Mouse (Mus musculus) liver, embryonic 14 days (tissue): ENCODE data around the gene Timm10. TPM values are rescaled to one million over a fixed set of nuclear protein-coding genes. Genes with fewer than 3 reads are reported as not detected.

ENCODE experiments used
- polyA plus RNA-seq: library from polyadenylated mRNA; depleted of rRNA; stranded (reverse); fragments of >200 nt; gene quantifications from 2 replicates; pipeline ENCODE4 v1.2.3, GENCODE M21; 2012; rRNA removed

Gene Timm10
- 49.6 and 50.0 TPM in 2 replicates for polyA plus RNA-seq

DNA sequence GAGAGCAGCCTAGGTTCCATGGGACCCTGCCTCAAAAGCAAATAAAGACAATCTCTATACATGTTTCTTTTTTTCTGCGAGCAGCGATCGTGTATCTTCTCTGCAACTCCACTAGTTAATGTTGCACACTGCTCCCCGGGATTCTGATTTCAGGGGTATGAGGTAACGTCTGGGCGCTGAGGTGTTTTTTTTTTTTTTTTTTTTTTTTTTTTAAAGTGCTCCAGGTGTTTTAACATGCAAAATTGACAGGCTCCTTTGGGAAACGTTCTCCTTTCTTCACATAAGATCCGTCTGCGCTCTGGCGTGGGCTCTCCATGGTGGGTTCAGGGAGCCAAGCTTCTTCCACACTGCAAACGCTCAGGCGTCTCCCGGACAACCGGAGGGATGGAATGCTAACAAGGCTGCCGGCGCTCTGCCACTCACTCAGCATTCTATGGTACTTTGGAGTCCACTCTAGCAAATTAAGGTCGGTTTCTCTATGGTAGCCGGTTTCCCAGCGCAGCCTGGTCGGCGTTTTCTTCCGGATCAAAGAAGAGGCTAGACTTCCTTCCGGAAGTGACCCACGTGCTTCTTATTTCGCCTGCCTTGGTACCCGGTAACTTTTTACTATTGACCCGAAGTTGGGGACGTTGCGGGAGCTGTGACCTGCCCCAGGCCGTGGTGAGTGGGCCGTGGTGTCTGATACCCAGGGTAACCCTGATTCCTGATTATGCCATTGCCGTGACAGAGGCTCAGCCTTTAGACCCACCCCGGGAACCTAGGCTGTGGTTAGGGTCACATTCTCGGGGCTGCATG lies at the start of gene Timm10:
Timm10 (plus strand) TSS at position 510 of the 795 bp plus-strand sequence.

DNA sequence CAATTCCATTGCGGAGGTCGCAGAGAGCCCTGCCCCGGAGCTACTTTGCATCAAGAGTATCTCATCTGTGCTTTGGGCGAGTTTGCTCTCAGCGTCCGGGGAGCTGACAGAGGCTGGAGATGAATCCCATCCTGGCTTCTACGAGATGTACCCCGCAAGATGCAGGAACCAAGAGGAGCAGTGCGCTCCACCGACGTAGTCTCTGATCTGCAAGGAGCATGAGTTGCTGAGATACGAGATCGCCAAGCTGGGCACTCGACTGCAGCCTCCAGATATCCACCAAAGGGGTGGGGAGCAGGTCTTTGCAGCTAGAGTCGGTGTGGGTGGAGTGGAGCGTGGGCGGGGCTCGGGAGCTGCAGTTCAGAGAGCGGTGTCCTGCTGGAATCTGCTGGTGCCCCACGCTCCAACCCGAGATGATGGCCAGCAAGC lies 28.3 kb upstream of the Timm10 start, which contains the start of gene Ube2l6:
Ube2l6 (plus strand) TSS at position 336 of the 429 bp plus-strand sequence.

DNA sequence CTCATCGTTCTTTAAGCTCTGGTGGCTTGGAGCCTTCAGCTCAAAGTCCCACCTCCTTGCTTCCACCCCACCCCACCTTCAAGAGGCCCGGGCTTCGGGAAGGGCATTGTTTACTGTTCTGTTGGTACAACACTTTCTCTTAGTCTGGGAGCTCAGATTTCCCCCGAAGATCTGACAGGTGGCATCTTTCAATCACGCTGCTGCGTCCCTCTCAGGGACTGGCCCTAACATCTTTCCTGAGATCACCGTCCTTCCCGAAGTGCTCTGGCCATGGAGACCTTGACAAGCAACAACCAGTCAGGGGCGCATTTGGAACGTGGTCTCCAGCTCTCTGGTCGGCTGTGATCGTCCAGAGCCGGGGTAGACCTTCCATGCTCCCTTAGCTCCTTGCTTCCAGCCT lies 4.2 kb upstream of the Timm10 start, which contains the start of gene Smtnl1:
Smtnl1 (minus strand) TSS at position 101 of the 400 bp plus-strand sequence.

DNA sequence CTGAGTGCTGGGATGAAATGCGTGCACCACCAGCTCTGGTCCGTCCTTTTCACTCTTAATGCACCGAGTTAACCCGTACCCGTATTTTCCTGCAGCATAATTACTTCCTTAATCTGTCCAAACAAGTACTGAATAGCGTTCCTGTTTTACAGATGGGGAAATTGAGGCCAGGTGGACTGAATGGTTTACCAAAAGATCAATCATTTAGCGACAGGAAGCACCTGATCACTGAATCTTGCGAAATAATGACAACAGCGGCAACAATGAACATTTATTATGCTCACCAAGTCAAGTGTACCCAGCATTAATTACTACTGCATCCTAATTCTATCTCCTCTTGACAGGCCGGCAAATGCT lies 11.8 kb downstream of the Timm10 start, which contains the start of gene Slc43a1:
Slc43a1 (plus strand) TSS at position 258 of the 357 bp plus-strand sequence.

Other genes with a start within 250 kb of the Timm10 start
- gene Ctnnd1, start 176.2 kb upstream of the Timm10 start, polyA plus RNA-seq: 17.6 and 18.0 TPM in 2 replicates
- gene Btbd18, start 167.9 kb upstream of the Timm10 start, polyA plus RNA-seq: 0.01 TPM in 1 of 2 replicates, not detected in the other
- gene Selenoh, start 156.2 kb upstream of the Timm10 start, polyA plus RNA-seq: 82.1 and 90.7 TPM in 2 replicates
- not detected in 2 replicates for gene Gm28635, start 149.0 kb upstream of the Timm10 start, polyA plus RNA-seq
- 13.3 and 14.8 TPM in 2 replicates for gene Med19, start 148.6 kb upstream of the Timm10 start, polyA plus RNA-seq
- gene Tmx2, start 147.9 kb upstream of the Timm10 start, polyA plus RNA-seq: 22.9 and 29.3 TPM in 2 replicates
- 15.8 and 19.0 TPM in 2 replicates for gene Zdhhc5, start 111.8 kb upstream of the Timm10 start, polyA plus RNA-seq
- gene Clp1, start 99.6 kb upstream of the Timm10 start, polyA plus RNA-seq: 26.3 and 32.3 TPM in 2 replicates
- gene Ypel4, start 92.9 kb upstream of the Timm10 start, polyA plus RNA-seq: 120 and 145 TPM in 2 replicates
- gene Gm19426, start 83.3 kb upstream of the Timm10 start, polyA plus RNA-seq: 1.9 and 2.2 TPM in 2 replicates
- 26.7 and 32.2 TPM in 2 replicates for gene Serping1, start 51.6 kb upstream of the Timm10 start, polyA plus RNA-seq
- gene Ube2l6, start 28.2 kb upstream of the Timm10 start, polyA plus RNA-seq: 288 and 372 TPM in 2 replicates
- 0.24 and 0.31 TPM in 2 replicates for gene Smtnl1, start 4.3 kb upstream of the Timm10 start, polyA plus RNA-seq
- 118 and 156 TPM in 2 replicates for gene Slc43a1, start 11.9 kb downstream of the Timm10 start, polyA plus RNA-seq
- gene Rtn4rl2, start 59.7 kb downstream of the Timm10 start, polyA plus RNA-seq: 0.03 and 0.10 TPM in 2 replicates
- 139 and 165 TPM in 2 replicates for gene Slc43a3, start 109.6 kb downstream of the Timm10 start, polyA plus RNA-seq
- 61.1 and 78.0 TPM in 2 replicates for gene Prg2, start 153.5 kb downstream of the Timm10 start, polyA plus RNA-seq
- gene Prg3, start 161.2 kb downstream of the Timm10 start, polyA plus RNA-seq: 4.4 and 5.6 TPM in 2 replicates
- gene Ssrp1, start 210.2 kb downstream of the Timm10 start, polyA plus RNA-seq: 124 and 132 TPM in 2 replicates
- gene P2rx3, start 210.5 kb downstream of the Timm10 start, polyA plus RNA-seq: 0.23 and 0.31 TPM in 2 replicates
- gene Tnks1bp1, start 221.0 kb downstream of the Timm10 start, polyA plus RNA-seq: 2.8 and 3.6 TPM in 2 replicates